Mouse (Mus musculus) limb, embryonic 15.5 days (tissue): ENCODE results near the gene Rap1gap2. TPM values are rescaled to one million over a fixed set of nuclear protein-coding genes. Genes with fewer than 3 reads are reported as not detected.

Experiments
- ATAC-seq: fragments of 200-750 bp; cut with Nextera tagmentation; 2 replicates; pipeline ENCODE4 v1.8.0; 2017; ENCODE audit warnings: low read depth, moderate TSS enrichment; ENCODE audit not compliant: insufficient number of reproducible peaks, low FRiP score, low TSS enrichment
- H3K27ac ChIP-seq: fragments of 300-500 bp; sonication (generic); 2 replicates; pipeline ENCODE4 v1.5.1; 2015; ENCODE audit warnings: moderate library complexity, mild to moderate bottlenecking, inconsistent platforms
- H3K27me3 ChIP-seq: fragments of 300-500 bp; sonication (generic); 2 replicates; pipeline ENCODE4 v1.6.1; 2015; ENCODE audit warnings: inconsistent platforms
- H3K36me3 ChIP-seq: fragments of 300-500 bp; sonication (generic); 2 replicates; pipeline ENCODE4 v1.6.1; 2015; ENCODE audit warnings: inconsistent platforms
- H3K4me1 ChIP-seq: fragments of 300-500 bp; sonication (generic); 2 replicates; pipeline ENCODE4 v1.6.1; 2015; ENCODE audit warnings: inconsistent platforms
- H3K4me2 ChIP-seq: fragments of 300-500 bp; sonication (generic); 2 replicates; pipeline ENCODE4 v1.6.1; 2015; ENCODE audit warnings: mild to moderate bottlenecking, inconsistent platforms
- H3K4me3 ChIP-seq: fragments of 300-500 bp; sonication (generic); 2 replicates; pipeline ENCODE4 v1.5.1; 2015; ENCODE audit warnings: mild to moderate bottlenecking, inconsistent platforms
- H3K9ac ChIP-seq: fragments of 300-500 bp; sonication (generic); 2 replicates; pipeline ENCODE4 v1.6.1; 2015; ENCODE audit warnings: inconsistent platforms
- H3K9me3 ChIP-seq: fragments of 300-500 bp; sonication (generic); 2 replicates; pipeline ENCODE4 v1.6.1; 2016; ENCODE audit warnings: inconsistent platforms
- WGBS: fragments of 180-500 bp; shearing (Covaris S2); methylation state at CpG from one replicate; pipeline ENCODE4 v1.1.7; 2015; 5-methylcytosine and 5-hydroxymethylcytosine counted together
- polyA plus RNA-seq: library from polyadenylated mRNA; unstranded; fragments of >200 nt; fragmentation: Nextera tagmentation; extraction: Ambion mirVana; gene quantifications from 2 replicates; pipeline ENCODE4 v1.2.1, GENCODE M21; 2015

The Rap1gap2 gene
- polyA plus RNA-seq, 1 experiment from 2014 or later, result 1.6 TPM

DNA sequence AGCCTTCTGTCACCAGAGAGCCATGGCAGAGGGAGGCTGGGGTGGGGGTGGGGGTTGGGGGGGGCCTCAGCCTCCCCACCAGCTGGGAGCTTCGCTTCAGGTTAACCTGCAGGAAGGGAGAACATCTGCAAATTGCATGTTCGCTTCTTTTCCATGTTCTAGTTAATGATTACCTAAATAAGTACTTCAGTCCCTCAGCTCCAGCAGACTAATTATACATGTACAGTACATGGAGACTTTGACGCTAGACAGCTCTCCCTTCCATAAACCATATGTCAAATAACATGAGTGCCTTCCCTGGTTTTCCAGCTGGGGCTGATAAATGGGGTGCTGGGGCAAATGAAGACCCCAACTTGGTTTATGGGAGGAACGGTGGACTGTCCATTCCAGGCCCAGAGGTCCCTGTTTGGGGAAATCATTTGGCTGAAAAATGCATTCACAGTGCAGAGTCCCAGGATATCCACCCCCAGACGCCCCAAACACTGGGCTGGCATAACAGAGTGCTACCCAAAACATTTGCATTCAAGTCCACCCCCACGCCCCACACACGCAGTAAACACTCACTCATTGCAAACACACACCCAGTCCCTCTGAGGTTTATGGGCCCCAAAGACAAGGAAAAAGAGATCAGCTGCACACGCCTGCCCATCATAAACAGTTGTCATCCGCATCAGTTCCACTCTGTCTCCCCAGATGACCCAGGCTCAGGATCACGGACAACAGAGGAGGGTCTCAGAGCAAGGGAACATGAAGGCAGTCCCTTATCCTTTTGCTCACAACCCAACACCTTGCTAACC, 146.3 kb downstream of the Rap1gap2 start:
- Histone ChIP-seq H3K4me2 (no peak overlapping the region), H3K9me3 (no peaks in the 10 kb centered on the region), H3K36me3 (no peaks in the 10 kb centered on the region), H3K4me3 (no peak overlapping the region), H3K27me3 (no peaks in the 10 kb centered on the region), H3K27ac (no peak overlapping the region), H3K4me1 (peaks cover 6% of the 10 kb centered on the region; the same call in 1 of the 2 replicates), H3K9ac (no peak overlapping the region)
- no peak for ATAC-seq
- WGBS, result 49% methylated on average over 10 of the region's 10 CpGs

DNA sequence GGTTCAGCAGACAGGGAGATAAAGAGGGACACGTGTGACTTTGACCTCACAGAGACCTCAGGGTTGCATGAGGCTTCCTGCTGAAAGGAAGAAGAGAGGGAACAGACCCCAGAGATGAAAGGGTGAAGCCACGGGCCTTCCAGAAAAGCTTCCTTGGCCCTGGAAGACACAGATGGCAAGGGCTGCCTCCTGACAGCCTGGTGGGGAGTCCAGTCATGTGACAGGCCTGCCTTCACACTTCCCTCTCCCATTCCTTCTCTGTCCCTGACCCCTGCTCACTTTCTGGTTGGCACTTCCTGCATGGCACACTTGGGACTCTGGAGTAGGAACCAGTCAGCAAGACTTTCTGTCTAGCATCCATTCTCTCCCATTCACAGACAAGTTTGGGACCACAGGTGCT, 148.1 kb downstream of the Rap1gap2 start:
- no peak overlapping the region for H3K9ac ChIP-seq
- no peaks in the 10 kb centered on the region for H3K9me3 ChIP-seq
- H3K4me3 ChIP-seq, result no peak overlapping the region
- WGBS, result 25% methylated on average over 2 of the region's 2 CpGs
- no peak overlapping the region for H3K27ac ChIP-seq
- no peaks in the 10 kb centered on the region for H3K36me3 ChIP-seq
- no peaks in the 10 kb centered on the region; the same call in 1 of the 2 replicates for H3K4me1 ChIP-seq
- ATAC-seq, result no peak
- no peak overlapping the region for H3K4me2 ChIP-seq
- no peaks in the 10 kb centered on the region for H3K27me3 ChIP-seq

DNA sequence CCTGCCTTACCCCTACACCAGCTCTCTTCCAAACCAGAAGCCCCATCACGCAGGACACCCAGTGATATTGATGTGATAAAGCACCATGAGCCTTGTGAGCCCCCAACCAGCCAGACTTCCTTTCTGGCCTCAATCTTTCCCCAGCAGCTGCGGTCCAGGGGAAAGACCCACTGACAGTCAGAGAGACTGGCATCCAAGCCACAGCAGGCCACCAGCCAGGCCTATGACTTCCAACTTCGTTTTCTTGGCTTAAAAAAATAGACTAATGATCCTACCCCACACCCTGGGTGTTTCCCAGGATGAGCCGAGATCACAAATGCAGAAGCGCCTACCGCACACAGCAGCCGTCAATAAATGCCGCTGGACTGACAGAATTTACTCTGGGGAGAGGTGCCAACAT, 151.1 kb downstream of the Rap1gap2 start:
- no peak overlapping the region for H3K27ac ChIP-seq
- WGBS, result 82% methylated on average over 8 of the region's 8 CpGs
- no peak for ATAC-seq
- H3K4me2 ChIP-seq, result no peak overlapping the region
- no peaks in the 10 kb centered on the region for H3K27me3 ChIP-seq
- no peak overlapping the region for H3K9ac ChIP-seq
- no peak overlapping the region for H3K4me3 ChIP-seq
- H3K9me3 ChIP-seq, result no peaks in the 10 kb centered on the region
- H3K4me1 ChIP-seq, result no peaks in the 10 kb centered on the region
- no peaks in the 10 kb centered on the region for H3K36me3 ChIP-seq

GRCm38 (mm10) chr11:74458400-74458799, 152.3 kb downstream of the Rap1gap2 start:
- Histone ChIP-seq H3K4me2 (no peak overlapping the region), H3K27ac (no peak overlapping the region), H3K36me3 (no peaks in the 10 kb centered on the region), H3K27me3 (no peaks in the 10 kb centered on the region), H3K4me3 (no peak overlapping the region), H3K4me1 (no peaks in the 10 kb centered on the region), H3K9ac (no peak overlapping the region), H3K9me3 (no peaks in the 10 kb centered on the region)
- ATAC-seq, result no peak
- 73% methylated on average over 3 of the region's 3 CpGs for WGBS

DNA sequence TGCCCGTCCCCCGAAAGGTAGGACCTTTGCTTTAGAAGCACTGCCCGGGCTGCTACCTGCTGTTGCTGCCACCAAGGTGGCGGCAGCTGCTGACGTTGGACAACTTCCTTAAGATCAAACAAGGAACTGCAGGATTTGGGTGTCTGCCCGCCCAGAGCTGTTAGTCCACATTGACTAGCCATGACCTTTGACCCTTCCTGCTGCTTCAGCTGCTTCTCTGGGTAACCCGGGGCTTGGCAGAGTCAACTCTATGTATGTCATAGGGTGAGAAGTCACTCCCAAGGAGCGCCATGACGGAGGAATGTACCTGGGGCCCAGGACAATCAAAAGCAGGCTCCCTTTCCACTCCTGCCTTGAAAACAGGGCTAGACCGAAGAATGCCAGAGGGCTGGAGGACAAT, 153.5 kb downstream of the Rap1gap2 start:
- ATAC-seq, result no peak
- H3K4me1 ChIP-seq, result no peaks in the 10 kb centered on the region

GRCm38 (mm10) chr11:74448556-74448955, 162.2 kb downstream of the Rap1gap2 start:
- no peaks in the 10 kb centered on the region for H3K36me3 ChIP-seq
- H3K4me2 ChIP-seq, result no peak overlapping the region
- H3K9me3 ChIP-seq, result no peaks in the 10 kb centered on the region
- no peak overlapping the region for H3K27ac ChIP-seq
- no peak for ATAC-seq
- 56% methylated on average over 4 of the region's 4 CpGs for WGBS
- H3K9ac ChIP-seq, result no peak overlapping the region
- H3K4me1 ChIP-seq, result no peaks in the 10 kb centered on the region
- H3K4me3 ChIP-seq, result no peak overlapping the region
- no peaks in the 10 kb centered on the region for H3K27me3 ChIP-seq

More for the DNA sequence above, 153.5 kb downstream of the Rap1gap2 start:
- Histone ChIP-seq H3K4me2 (no peak overlapping the region), H3K9me3 (no peaks in the 10 kb centered on the region), H3K27me3 (no peaks in the 10 kb centered on the region), H3K36me3 (no peaks in the 10 kb centered on the region), H3K27ac (no peak overlapping the region), H3K4me3 (no peak overlapping the region), H3K9ac (no peak overlapping the region)
- 65% methylated on average over 10 of the region's 10 CpGs for WGBS

- Histone ChIP-seq H3K27me3 (no peaks in the 10 kb centered on the region), H3K27ac (peak overlapping the region; percentile 8; the same call in 1 of the 2 replicates), H3K9ac (no peak overlapping the region), H3K4me1 (no peaks in the 10 kb centered on the region), H3K4me3 (no peak overlapping the region), H3K4me2 (no peak overlapping the region), H3K36me3 (no peaks in the 10 kb centered on the region), H3K9me3 (no peaks in the 10 kb centered on the region)
- 82% methylated on average over 6 of the region's 6 CpGs for WGBS
- no peak for ATAC-seq
Observed at GRCm38 (mm10) chr11:74447991-74448403, 162.7 kb downstream of the Rap1gap2 start.

GRCm38 (mm10) chr11:74445591-74445990, 165.1 kb downstream of the Rap1gap2 start:
- Histone ChIP-seq H3K4me2 (no peak overlapping the region), H3K4me1 (no peaks in the 10 kb centered on the region), H3K9me3 (no peaks in the 10 kb centered on the region), H3K9ac (no peak overlapping the region), H3K4me3 (no peak overlapping the region), H3K27me3 (no peaks in the 10 kb centered on the region), H3K27ac (no peak overlapping the region), H3K36me3 (no peaks in the 10 kb centered on the region)
- no peak for ATAC-seq
- 74% methylated on average over 3 of the region's 3 CpGs for WGBS

DNA sequence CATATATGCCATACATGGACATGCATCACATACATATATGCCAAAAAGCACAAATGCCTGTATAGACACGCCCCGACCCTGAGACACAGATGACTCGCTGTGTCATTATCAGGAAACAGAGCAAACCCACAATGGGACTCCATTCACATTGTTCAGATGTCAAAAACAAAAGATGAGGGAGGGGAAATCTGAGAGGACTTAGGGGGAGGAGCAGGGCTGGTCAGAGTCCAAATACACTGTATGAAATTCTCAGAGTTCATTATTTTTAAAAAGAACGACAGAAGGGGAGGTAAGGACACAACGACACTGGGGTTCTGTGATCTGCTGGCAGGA, 166.8 kb downstream of the Rap1gap2 start:
- ATAC-seq, result no peak

GRCm38 (mm10) chr11:74443147-74443923, 167.4 kb downstream of the Rap1gap2 start:
- H3K9me3 ChIP-seq, result no peaks in the 10 kb centered on the region
- no peak for ATAC-seq
- H3K27ac ChIP-seq, result no peak overlapping the region
- H3K9ac ChIP-seq, result no peak overlapping the region
- no peaks in the 10 kb centered on the region for H3K36me3 ChIP-seq
- H3K4me3 ChIP-seq, result no peak overlapping the region
- 68% methylated on average over 6 of the region's 6 CpGs for WGBS
- no peak overlapping the region for H3K4me2 ChIP-seq
- no peaks in the 10 kb centered on the region for H3K27me3 ChIP-seq
- no peaks in the 10 kb centered on the region for H3K4me1 ChIP-seq

More for the DNA sequence above, 166.8 kb downstream of the Rap1gap2 start:
- no peak overlapping the region for H3K9ac ChIP-seq
- WGBS, result 82% methylated on average over 5 of the region's 5 CpGs
- H3K36me3 ChIP-seq, result no peaks in the 10 kb centered on the region
- H3K27me3 ChIP-seq, result no peaks in the 10 kb centered on the region
- no peaks in the 10 kb centered on the region for H3K4me1 ChIP-seq
- no peak overlapping the region for H3K4me3 ChIP-seq
- no peak overlapping the region for H3K27ac ChIP-seq
- H3K9me3 ChIP-seq, result no peaks in the 10 kb centered on the region
- H3K4me2 ChIP-seq, result no peak overlapping the region

DNA sequence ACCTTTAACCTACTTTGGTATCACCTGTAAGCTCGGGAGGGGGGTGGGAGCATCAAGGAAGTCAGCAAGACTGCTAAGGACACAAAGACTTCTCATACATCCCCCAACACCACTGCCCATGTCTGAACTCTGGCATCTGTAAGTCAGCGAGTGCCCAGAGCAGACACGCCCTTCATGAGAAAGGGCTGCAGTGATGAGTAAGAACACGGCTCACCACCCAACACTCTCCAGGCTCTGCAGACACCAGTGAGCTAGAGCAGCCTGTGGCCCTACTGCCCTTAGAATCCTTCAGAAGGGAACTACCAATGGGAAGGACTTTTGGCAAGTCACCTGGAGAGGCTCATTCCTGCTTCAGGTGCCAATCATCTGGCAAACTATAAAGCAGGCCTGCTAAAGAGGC, 168.3 kb downstream of the Rap1gap2 start:
- Histone ChIP-seq H3K4me3 (no peak overlapping the region), H3K4me1 (no peaks in the 10 kb centered on the region), H3K27me3 (no peaks in the 10 kb centered on the region), H3K27ac (no peak overlapping the region), H3K36me3 (no peaks in the 10 kb centered on the region), H3K9me3 (no peaks in the 10 kb centered on the region), H3K4me2 (no peak overlapping the region), H3K9ac (no peak overlapping the region)
- no peak for ATAC-seq
- 76% methylated on average over 4 of the region's 4 CpGs for WGBS

DNA sequence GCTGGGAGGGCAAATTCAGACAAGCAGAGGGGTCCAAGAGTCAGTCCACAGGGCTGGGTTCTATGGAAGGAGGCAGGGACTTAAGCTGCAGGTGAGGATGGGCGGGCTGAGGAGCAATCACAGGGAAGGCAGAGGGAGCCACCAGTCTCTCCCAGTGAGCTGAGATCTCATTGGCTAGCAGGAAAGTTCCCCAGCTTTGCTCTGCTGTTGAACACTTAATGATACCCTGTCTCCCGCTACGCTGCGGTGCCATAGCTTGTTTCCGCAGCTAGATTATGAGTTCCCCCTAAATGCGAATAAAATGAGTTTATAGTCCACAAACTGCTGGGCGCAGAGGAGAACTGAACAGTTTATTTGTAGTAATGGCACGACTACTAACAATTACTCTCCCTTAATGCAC, 170.6 kb downstream of the Rap1gap2 start:
- Histone ChIP-seq H3K27ac (no peak overlapping the region), H3K36me3 (no peaks in the 10 kb centered on the region), H3K4me3 (no peak overlapping the region), H3K9ac (no peak overlapping the region), H3K4me2 (no peak overlapping the region), H3K27me3 (no peaks in the 10 kb centered on the region), H3K9me3 (no peaks in the 10 kb centered on the region), H3K4me1 (no peaks in the 10 kb centered on the region)
- WGBS, result 52% methylated on average over 8 of the region's 8 CpGs
- no peak for ATAC-seq
